Mouse (Mus musculus): ENCODE measurements around the gene Diras1.

Diras1 gene

GRCm38 (mm10) chr10:81028219-81028618 is 2.8 kb upstream of the Diras1 start:
- DNase-seq (ENCODE audit: inconsistent ontology term) = no peak

- peak; percentile 34 for DNase-seq (ENCODE audit: inconsistent ontology term)
These were observed 1.9 kb upstream of the Diras1 start for GRCm38 (mm10) chr10:81027331-81027730.

- no peak for DNase-seq (ENCODE audit: inconsistent ontology term)
These were observed 1.4 kb upstream of the Diras1 start for GRCm38 (mm10) chr10:81026857-81027256.

- no peak for DNase-seq (ENCODE audit: inconsistent ontology term)
These were observed 328 bp downstream of the Diras1 start for GRCm38 (mm10) chr10:81025047-81025621.

- no peak for DNase-seq (ENCODE audit: inconsistent ontology term)
These were observed 1.0 kb downstream of the Diras1 start for GRCm38 (mm10) chr10:81024346-81024937.

- DNase-seq (ENCODE audit: inconsistent ontology term) = no peak
These were observed 2.7 kb downstream of the Diras1 start for GRCm38 (mm10) chr10:81022744-81023143.

- no peak for DNase-seq (ENCODE audit: inconsistent ontology term)
These were observed 3.8 kb downstream of the Diras1 start for GRCm38 (mm10) chr10:81021547-81022110.

GRCm38 (mm10) chr10:81020207-81020606 is 5.3 kb downstream of the Diras1 start:
- no peak for DNase-seq (ENCODE audit: inconsistent ontology term)

GRCm38 (mm10) chr10:81019687-81020086 is 5.8 kb downstream of the Diras1 start:
- DNase-seq (ENCODE audit: inconsistent ontology term) = no peak

GRCm38 (mm10) chr10:81018326-81018725 is 7.1 kb downstream of the Diras1 start:
- no peak for DNase-seq (ENCODE audit: inconsistent ontology term)

GRCm38 (mm10) chr10:81016645-81017044 is 8.8 kb downstream of the Diras1 start:
- peak; percentile 60 for DNase-seq (ENCODE audit: inconsistent ontology term)

GRCm38 (mm10) chr10:81015666-81016065 is 9.8 kb downstream of the Diras1 start:
- DNase-seq (ENCODE audit: inconsistent ontology term) = no peak

GRCm38 (mm10) chr10:81014393-81015384 is 10.8 kb downstream of the Diras1 start, which contains the start of gene Gng7:
TSS of gene Gng7 (minus strand) at chr10:81014945.
- DNase-seq (ENCODE audit: inconsistent ontology term) = peak; percentile 97

GRCm38 (mm10) chr10:81010851-81011250 is 14.6 kb downstream of the Diras1 start:
- peak; percentile 67 for DNase-seq (ENCODE audit: inconsistent ontology term)

- DNase-seq (ENCODE audit: inconsistent ontology term) = no peak
These were observed 18.2 kb downstream of the Diras1 start for GRCm38 (mm10) chr10:81007240-81007639.

GRCm38 (mm10) chr10:81006005-81006677 is 19.3 kb downstream of the Diras1 start:
- DNase-seq (ENCODE audit: inconsistent ontology term) = no peak

GRCm38 (mm10) chr10:81001161-81001560 is 24.3 kb downstream of the Diras1 start:
- DNase-seq (ENCODE audit: inconsistent ontology term) = no peak

GRCm38 (mm10) chr10:81000197-81001062 is 25.0 kb downstream of the Diras1 start:
- no peak for DNase-seq (ENCODE audit: inconsistent ontology term)

- DNase-seq (ENCODE audit: inconsistent ontology term) = peak; percentile 84
These were observed 25.9 kb downstream of the Diras1 start for GRCm38 (mm10) chr10:80999362-81000196.

- DNase-seq (ENCODE audit: inconsistent ontology term) = no peak
These were observed 26.7 kb downstream of the Diras1 start for GRCm38 (mm10) chr10:80998778-80999177.
